Mouse (Mus musculus): ENCODE data around the gene Sgsm2. TPM values are rescaled to one million over a fixed set of nuclear protein-coding genes. Genes with fewer than 3 reads are reported as not detected.

Gene Sgsm2
- 1 to 10 TPM; 6.3 to 7.1 TPM for total RNA-seq (2023)

DNA sequence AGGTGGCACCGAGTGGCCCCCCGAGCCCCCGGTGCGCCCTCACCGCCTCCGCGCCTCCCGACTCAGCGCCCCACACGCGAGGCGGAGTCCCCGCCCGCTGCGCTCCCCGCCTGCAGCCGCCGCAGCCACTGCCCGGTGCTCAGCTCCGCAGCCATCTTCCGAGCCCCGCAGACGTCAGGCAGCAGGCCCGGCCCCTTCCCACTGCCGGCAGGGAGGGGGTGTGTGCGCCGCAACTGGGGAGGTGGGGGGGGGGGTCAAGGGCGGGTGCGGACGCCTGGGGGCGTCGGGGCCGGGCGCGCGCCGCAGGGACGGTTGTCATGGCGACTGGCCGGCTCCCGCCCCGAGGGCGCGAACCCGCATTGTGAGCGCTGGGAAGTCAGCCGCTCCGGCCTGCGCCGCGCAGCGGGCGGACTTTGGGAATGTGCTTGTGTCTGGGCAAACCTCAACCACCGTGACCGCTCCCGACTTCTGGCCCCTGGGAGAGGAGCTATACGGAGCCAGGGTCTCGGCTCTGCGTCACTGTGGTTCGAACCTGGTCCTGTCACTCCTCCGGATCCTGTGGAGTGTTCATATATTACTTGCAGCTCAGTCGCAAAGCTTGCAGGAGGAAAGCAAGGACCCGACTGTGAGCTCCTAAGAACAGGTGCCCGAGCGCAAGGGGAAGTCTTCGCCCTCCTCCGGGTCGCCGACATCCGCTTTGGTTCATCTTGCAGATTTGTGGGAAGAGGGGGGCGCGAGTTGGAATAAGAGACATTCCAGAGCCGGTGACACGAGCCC, at the start of gene Sgsm2:
TSS of gene Sgsm2 (minus strand) at position 160 of the 777 bp plus-strand sequence.

DNA sequence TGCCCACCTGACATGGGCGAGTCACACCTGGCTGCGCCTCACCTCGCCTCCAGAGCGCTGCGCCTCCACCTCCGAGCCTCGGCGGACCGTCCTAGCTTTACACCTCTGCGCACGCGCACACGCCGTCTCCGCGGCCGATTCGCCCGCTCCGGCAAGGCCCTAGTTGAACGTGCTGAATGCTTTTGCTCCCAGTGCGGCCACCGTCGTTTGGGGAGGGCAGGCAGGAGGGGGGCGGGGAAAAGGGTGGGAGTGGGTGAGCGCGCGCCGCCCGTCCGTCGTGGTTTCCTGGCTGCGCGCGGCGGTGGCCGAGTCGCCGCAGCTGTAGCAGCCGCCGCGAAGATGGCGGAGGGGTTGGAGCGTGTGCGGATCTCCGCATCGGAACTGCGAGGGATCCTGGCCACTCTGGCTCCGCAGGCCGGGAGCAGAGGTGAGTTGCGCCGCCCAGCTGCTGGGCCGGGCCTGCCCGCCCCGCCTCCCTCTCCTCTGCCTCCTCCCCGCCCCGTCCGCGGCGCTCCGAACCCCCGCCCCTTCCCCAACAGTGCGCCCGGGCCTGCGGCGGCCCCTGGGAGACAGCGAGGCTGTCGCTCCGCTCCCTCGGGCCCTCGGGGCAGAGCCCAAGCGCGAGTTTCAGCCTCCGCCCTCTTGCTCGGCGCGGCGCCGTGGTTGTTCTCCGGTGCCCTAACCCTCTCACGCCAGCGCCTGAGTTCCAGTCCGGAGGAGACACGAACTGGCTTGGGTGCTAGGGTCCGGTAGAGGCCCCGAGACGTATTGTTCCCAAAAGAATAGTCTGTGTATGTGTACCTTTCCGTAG, 28.9 kb upstream of the Sgsm2 start, which contains the start of the genes Smg6 and Srr:
TSS of gene Smg6 (plus strand) at position 247 of the 811 bp plus-strand sequence.
TSS of gene Srr (minus strand) at position 372 of the 811 bp plus-strand sequence.

DNA sequence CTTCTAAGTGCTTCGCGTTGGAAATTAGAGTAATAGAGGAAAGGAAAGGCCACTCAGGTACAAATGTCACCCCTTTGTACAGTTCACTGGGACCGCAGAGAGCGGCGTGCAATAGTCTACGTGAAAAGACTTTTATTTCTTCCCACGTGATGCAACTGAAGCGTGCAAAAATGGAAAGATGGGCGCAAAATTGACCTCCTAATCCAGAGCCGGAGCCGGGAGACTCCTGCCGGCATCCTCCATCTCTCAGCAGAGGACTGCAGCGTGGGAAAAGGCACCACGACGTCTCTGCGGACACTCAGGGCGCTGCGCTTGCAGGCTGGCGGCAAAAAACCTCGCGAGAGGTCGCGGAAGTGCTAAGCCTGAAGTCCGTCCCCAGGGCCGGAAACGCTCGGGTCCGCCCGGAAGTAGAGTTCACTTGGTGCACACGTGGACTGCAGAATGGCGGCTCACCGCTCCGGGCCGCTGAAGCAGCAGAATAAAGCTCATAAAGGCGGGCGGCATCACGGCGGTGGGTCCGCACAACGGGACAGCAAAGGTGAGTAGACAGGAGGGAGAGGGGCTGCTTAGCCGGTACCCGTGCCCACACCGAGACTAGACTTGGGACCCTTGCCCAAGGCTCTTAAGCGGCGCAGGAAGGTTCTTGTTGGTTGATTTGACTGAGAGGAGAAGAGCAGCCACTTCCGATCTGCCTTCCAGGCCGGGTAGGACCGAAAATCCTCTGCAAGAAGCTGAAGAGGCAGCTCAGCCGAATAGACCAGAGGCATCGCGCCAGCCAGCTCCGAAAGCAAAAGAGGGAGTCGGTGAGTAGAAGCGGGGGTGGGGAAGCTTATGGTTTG, 1.0 kb upstream of the Sgsm2 start, which contains the start of gene Tsr1:
TSS of gene Tsr1 (plus strand) at position 394 of the 839 bp plus-strand sequence.

GRCm38 (mm10) chr11:74830256-74831161, 66.4 kb downstream of the Sgsm2 start, which contains the start of gene Mnt:
Mnt (plus strand) TSS chr11:74830920.

Other genes starting within 250 kb of the Sgsm2 start
- gene Cluh, start 247.6 kb downstream of the Sgsm2 start, total RNA-seq (2023) = 10 to 100 TPM; 43.3 to 48.1 TPM
- 100 to 1,000 TPM; 127 to 130 TPM for gene Pafah1b1, start 172.4 kb downstream of the Sgsm2 start, total RNA-seq (2023)
- 10 to 100 TPM; 48.2 to 54.1 TPM for gene Mettl16, start 126.2 kb downstream of the Sgsm2 start, total RNA-seq (2023)
- 10 to 100 TPM; 73.3 to 96.6 TPM for gene Mnt, start 66.1 kb downstream of the Sgsm2 start, total RNA-seq (2023)
- 10 to 100 TPM; 65.3 to 75.0 TPM for gene Tsr1, start 1.0 kb upstream of the Sgsm2 start, total RNA-seq (2023)
- 10 to 100 TPM; 65.1 to 69.3 TPM for gene Smg6, start 28.8 kb upstream of the Sgsm2 start, total RNA-seq (2023)
- 10 to 100 TPM in 1 of 2 experiments, 1 to 10 TPM in 1; 7.8 to 12.7 TPM for gene Srr, start 28.9 kb upstream of the Sgsm2 start, total RNA-seq (2023)